Mouse (Mus musculus): ENCODE results near the gene Gm20920. TPM values are rescaled to one million over a fixed set of nuclear protein-coding genes. Genes with fewer than 3 reads are reported as not detected.

Gm20920 gene
- polyA plus RNA-seq (2017; shearing (Covaris generic)) = not detected

GRCm38 (mm10) chrY:51851820-51852219, at the start of gene Gm20920:
Gene Gm20920 (plus strand): TSS chrY:51852120.

